Mouse (Mus musculus) heart, embryonic 14.5 days (tissue): ENCODE data around the gene Ntn5. TPM values are rescaled to one million over a fixed set of nuclear protein-coding genes. Genes with fewer than 3 reads are reported as not detected.

Experiments used
- ATAC-seq: fragments of 200-750 bp; cut with Nextera tagmentation; 2 replicates; pipeline ENCODE4 v1.8.0; 2017; ENCODE audit warnings: low read depth, moderate TSS enrichment; ENCODE audit not compliant: insufficient number of reproducible peaks, insufficient read depth, low FRiP score
- H3K27ac ChIP-seq, 2 experiments: fragments of 200-500 bp in 1 of 2; fragments of 300-500 bp in 1 of 2; sonication (generic) in 1 of 2; replicated peaks in 1 of 2; 2 replicates each; pipeline ENCODE4 v1.5.1; 2012 to 2014; ENCODE audit warnings: low read depth in 2 of 2, low read length in 2 of 2, control low read depth in 1 of 2, mild to moderate bottlenecking in 1 of 2, mixed read lengths in 1 of 2; ENCODE audit not compliant: control insufficient read depth in 1 of 2, insufficient read depth in 1 of 2
- H3K27me3 ChIP-seq: fragments of 300-500 bp; sonication (generic); 2 replicates; pipeline ENCODE4 v1.6.1; 2014; ENCODE audit warnings: mild to moderate bottlenecking, low read length, control low read depth; ENCODE audit not compliant: control insufficient read depth, insufficient read depth
- H3K36me3 ChIP-seq: fragments of 300-500 bp; sonication (generic); 2 replicates; pipeline ENCODE4 v1.6.1; 2014; ENCODE audit warnings: mild to moderate bottlenecking, control low read depth, low read length, mixed read lengths; ENCODE audit not compliant: control insufficient read depth, insufficient read depth
- H3K4me1 ChIP-seq, 2 experiments: fragments of 200-500 bp in 1 of 2; fragments of 300-500 bp in 1 of 2; sonication (generic) in 1 of 2; 2 replicates each; pipeline ENCODE4 v1.6.1; 2012 to 2014; ENCODE audit warnings: low read length in 2 of 2, control low read depth in 1 of 2, mixed read lengths in 1 of 2; ENCODE audit not compliant: control insufficient read depth in 2 of 2, insufficient read depth in 2 of 2
- H3K4me2 ChIP-seq: fragments of 300-500 bp; sonication (generic); 2 replicates; pipeline ENCODE4 v1.6.1; 2014; ENCODE audit warnings: mild to moderate bottlenecking, low read length
- H3K4me3 ChIP-seq, 2 experiments: fragments of 200-500 bp in 1 of 2; fragments of 300-500 bp in 1 of 2; sonication (generic) in 1 of 2; 2 replicates each; pipeline ENCODE4 v1.5.1; 2012 to 2014; ENCODE audit warnings: low read length in 2 of 2, mild to moderate bottlenecking in 2 of 2, control low read depth in 1 of 2, low read depth in 1 of 2, moderate library complexity in 1 of 2; ENCODE audit not compliant: control insufficient read depth in 1 of 2, insufficient read depth in 1 of 2
- H3K9ac ChIP-seq: fragments of 300-500 bp; sonication (generic); 2 replicates; pipeline ENCODE4 v1.6.1; 2014; ENCODE audit warnings: mild to moderate bottlenecking, low read length
- H3K9me3 ChIP-seq: fragments of 300-500 bp; sonication (generic); 2 replicates; pipeline ENCODE4 v1.6.1; 2016; ENCODE audit warnings: low read length, control low read depth; ENCODE audit not compliant: control insufficient read depth
- WGBS: fragments of 180-500 bp; shearing (Covaris S2); extraction: QIAGEN DNeasy Blood & Tissue Kit; methylation state at CpG from one replicate; pipeline ENCODE4 v1.1.7; 2014; 5-methylcytosine and 5-hydroxymethylcytosine counted together
- polyA plus RNA-seq: library from polyadenylated mRNA; unstranded; fragments of >200 nt; fragmentation: Nextera tagmentation; extraction: Ambion mirVana; gene quantifications from 2 replicates; pipeline ENCODE4 v1.2.1, GENCODE M21; 2014

Ntn5 gene
- polyA plus RNA-seq, 1 experiment from 2014 or later, result not detected

GRCm38 (mm10) chr7:45640191-45640957 is 43.4 kb upstream of the Ntn5 start:
- 78% methylated on average over 19 of the region's 19 CpGs for WGBS

DNA sequence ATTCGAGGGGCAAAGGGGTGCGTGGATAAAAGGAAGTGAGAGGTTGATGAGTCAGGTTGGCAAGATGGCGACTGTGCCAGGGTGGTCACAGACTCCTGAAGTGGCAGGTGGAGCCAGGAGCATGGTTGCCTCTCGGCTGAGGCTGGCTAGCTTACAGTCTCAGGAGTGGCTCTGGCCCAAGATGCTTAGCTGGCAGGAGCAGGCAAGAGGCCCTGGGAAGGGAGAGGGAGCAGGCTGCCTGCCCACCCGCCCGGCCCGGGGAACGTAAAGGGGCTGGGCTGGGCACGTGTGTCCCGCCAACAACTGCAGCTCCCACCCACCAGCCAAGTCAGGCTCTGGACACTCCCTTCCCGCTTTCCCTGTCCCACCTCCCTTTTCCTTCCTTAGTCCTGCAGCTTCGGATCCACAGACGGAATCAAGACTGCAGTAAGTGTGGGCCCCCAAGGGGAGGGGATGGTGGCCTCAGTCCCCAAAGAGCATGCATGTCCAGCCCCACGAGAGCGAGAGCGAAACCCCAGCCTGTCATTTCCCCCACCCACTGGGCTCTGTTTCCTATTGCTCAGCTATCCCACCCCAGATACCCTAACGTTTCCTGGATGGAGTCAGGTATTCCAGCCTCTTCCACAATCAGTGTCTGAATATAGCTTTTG is 42.3 kb upstream of the Ntn5 start:
- H3K9me3 ChIP-seq, result no peaks in the 10 kb centered on the region
- 35% methylated on average over 17 of the region's 17 CpGs for WGBS
- peak overlapping the region in 1 of 2 experiments; percentile 61; a peak in 3 of 4 replicates for H3K27ac ChIP-seq
- no peak overlapping the region; a peak in 1 of 4 replicates for H3K4me3 ChIP-seq
- H3K4me2 ChIP-seq, result peak overlapping the region; percentile 80
- 0 out of 2 replicates have a peak, but pooled peaks have one; percentile 14 for ATAC-seq
- peaks cover 44 to 53% of the 10 kb centered on the region in 2 experiments for H3K4me1 ChIP-seq
- peak overlapping the region; percentile 56 for H3K9ac ChIP-seq
- H3K27me3 ChIP-seq, result no peaks in the 10 kb centered on the region
- H3K36me3 ChIP-seq, result peaks cover 19% of the 10 kb centered on the region

More at GRCm38 (mm10) chr7:45640191-45640957, 43.4 kb upstream of the Ntn5 start:
- no peaks in the 10 kb centered on the region for H3K9me3 ChIP-seq
- no peak for ATAC-seq
- no peak overlapping the region for H3K4me3 ChIP-seq
- peaks cover 50 to 59% of the 10 kb centered on the region in 2 experiments for H3K4me1 ChIP-seq
- H3K9ac ChIP-seq, result no peak overlapping the region
- no peak overlapping the region for H3K4me2 ChIP-seq
- peak overlapping the region in 1 of 2 experiments; percentile 61; a peak in 2 of 4 replicates for H3K27ac ChIP-seq
- no peaks in the 10 kb centered on the region for H3K27me3 ChIP-seq
- H3K36me3 ChIP-seq, result peaks cover 24% of the 10 kb centered on the region

DNA sequence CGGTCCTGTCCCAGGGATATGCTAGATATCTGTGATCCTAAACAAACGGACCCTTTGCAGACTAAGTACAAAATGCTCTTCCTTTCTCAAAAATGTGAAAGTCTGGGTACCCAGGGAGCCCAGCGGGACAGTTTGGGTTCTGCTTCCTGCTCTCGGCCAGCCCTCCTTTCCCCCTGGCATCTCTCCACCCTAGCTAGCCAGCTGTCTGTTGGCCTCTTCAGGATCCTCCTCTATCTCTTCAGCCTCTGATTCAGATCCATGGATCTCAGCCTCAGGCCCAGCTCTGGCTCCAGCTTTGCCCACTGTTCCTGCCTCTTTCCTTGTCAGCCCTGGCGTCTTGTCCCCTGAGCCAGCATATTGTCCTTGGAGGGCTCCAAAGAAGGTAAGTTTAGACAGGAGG is 41.7 kb upstream of the Ntn5 start:
- Histone ChIP-seq H3K27me3 (no peaks in the 10 kb centered on the region), H3K4me3 (no peak overlapping the region; a peak in 1 of 4 replicates), H3K27ac (peak overlapping the region in 1 of 2 experiments; percentile 61; a peak in 1 of 4 replicates), H3K9me3 (no peaks in the 10 kb centered on the region), H3K9ac (peak overlapping the region; percentile 56), H3K4me2 (peak overlapping the region; percentile 80), H3K36me3 (peaks cover 13% of the 10 kb centered on the region; the same call in 1 of the 2 replicates), H3K4me1 (peaks cover 44 to 50% of the 10 kb centered on the region in 2 experiments)
- WGBS, result 53% methylated on average over 5 of the region's 5 CpGs
- ATAC-seq, result no peak

DNA sequence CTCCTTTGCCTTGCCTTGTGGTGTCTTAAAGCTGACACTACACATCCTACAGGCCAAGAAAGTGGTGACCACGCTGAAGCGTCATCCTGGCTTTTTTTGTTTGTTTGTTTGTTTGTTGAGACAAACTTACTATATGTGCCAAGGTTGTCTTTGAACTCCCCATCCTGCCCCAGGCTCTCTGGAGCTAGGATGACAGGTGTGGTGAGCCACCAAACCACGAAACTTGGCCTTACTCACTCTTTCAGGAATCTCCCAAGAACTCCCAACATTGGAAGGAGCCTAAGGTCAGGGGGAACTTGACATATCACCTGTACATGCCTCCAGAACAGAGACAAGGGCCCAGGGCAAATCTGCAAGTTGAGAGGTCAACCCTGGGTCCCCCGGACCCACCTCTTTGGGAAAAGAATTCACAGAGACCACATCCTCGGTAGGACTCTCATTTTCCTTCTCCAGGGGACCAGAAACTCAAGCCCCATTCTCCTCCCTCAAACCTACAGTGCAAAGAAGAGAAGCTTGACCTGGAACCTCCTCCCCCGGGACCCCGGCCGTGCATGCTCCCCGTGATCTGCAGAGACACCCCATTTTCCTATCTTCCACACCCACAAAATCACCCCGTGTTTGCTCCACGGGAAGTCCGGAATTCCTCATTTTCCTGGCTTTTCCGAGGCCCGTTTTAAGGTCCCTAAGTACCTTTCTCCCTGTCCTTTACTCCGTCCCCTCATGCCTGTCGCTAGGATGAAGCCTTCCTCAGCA is 41.1 kb upstream of the Ntn5 start:
- ATAC-seq, result no peak
- H3K27ac ChIP-seq, result peak overlapping the region; percentile 70 to 82
- H3K9me3 ChIP-seq, result no peaks in the 10 kb centered on the region
- peaks cover 44 to 50% of the 10 kb centered on the region in 2 experiments for H3K4me1 ChIP-seq
- H3K4me2 ChIP-seq, result peak overlapping the region; percentile 80
- H3K36me3 ChIP-seq, result peaks cover 7% of the 10 kb centered on the region; the same call in 1 of the 2 replicates
- WGBS, result 49% methylated on average over 16 of the region's 16 CpGs
- peak overlapping the region; percentile 84 for H3K9ac ChIP-seq
- H3K4me3 ChIP-seq, result peak overlapping the region; percentile 44 to 52
- no peaks in the 10 kb centered on the region for H3K27me3 ChIP-seq

GRCm38 (mm10) chr7:45643441-45644178 is 40.2 kb upstream of the Ntn5 start:
- peak; percentile 81 for ATAC-seq
- Histone ChIP-seq H3K4me3 (peak overlapping the region; percentile 44 to 52), H3K9me3 (no peaks in the 10 kb centered on the region), H3K27ac (peak overlapping the region; percentile 70 to 82), H3K4me1 (peaks cover 39 to 46% of the 10 kb centered on the region in 2 experiments), H3K36me3 (no peaks in the 10 kb centered on the region; the same call in 1 of the 2 replicates), H3K27me3 (no peaks in the 10 kb centered on the region), H3K4me2 (peak overlapping the region; percentile 80), H3K9ac (peak overlapping the region; percentile 84)
- WGBS, result 12% methylated on average over 28 of the region's 28 CpGs

DNA sequence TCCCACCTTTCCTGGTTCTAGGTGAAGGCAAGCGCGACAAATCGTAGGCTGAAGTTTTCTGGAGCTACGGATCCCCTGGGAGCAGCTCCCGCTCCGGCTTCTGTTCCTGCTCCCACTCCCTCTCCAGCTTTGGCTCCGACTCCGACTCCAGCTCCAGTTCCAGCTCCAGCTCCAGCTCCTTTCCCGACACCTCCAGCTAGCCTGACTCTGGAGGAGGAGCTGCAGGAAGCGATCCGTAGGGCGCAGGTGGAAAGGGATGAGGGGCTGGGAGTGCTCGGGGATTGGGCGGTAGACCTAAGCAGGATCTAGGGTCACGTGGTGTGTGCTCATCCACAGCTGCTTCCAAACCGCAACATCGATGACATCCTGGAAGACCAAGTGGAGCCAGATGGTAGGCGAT is 39.6 kb upstream of the Ntn5 start:
- no peaks in the 10 kb centered on the region for H3K27me3 ChIP-seq
- H3K4me2 ChIP-seq, result peak overlapping the region; percentile 80
- peak overlapping the region; percentile 30 to 44 for H3K4me3 ChIP-seq
- H3K9ac ChIP-seq, result peak overlapping the region; percentile 42
- H3K36me3 ChIP-seq, result no peaks in the 10 kb centered on the region
- peak overlapping the region in 1 of 2 experiments; percentile 82; a peak in 2 of 4 replicates for H3K27ac ChIP-seq
- ATAC-seq, result 0 out of 2 replicates have a peak, but pooled peaks have one; percentile 19
- WGBS, result 21% methylated on average over 18 of the region's 18 CpGs
- H3K9me3 ChIP-seq, result no peaks in the 10 kb centered on the region
- H3K4me1 ChIP-seq, result peaks cover 36 to 47% of the 10 kb centered on the region in 2 experiments
